Mouse (Mus musculus): ENCODE results near the gene Ddx54. TPM values are rescaled to one million over a fixed set of nuclear protein-coding genes. Genes with fewer than 3 reads are reported as not detected.

Ddx54 gene
- polyA plus RNA-seq (2012): 108 and 126 TPM in 2 replicates

DNA sequence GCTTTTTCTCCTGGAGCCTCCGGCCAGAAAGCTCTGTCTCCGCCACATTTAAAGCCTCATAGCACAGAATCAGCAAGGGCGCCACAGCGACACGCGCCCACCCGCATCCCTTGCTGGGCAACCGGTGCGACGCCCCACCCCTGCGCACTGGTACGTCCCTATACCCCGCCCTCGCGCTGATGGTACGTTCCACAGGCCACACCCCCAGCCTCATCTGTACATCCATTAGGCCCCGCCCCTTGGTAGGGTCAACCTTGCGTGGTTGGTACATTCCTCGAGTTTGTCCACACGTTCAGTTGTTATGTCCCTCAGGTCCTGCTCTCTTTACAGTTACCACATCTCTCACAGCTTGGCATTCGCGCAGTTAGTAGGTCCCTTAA lies at the start of gene Ddx54, which contains the start of gene Rita1:
TSS of gene Ddx54 (plus strand) at position 298 of the 380 bp plus-strand sequence.
TSS of gene Rita1 (minus strand) at position 148 of the 380 bp plus-strand sequence.
- no peak for TF ChIP-seq GATA1 (IDR thresholded peaks at IDR 0.05; ENCODE audit: low read length)

DNA sequence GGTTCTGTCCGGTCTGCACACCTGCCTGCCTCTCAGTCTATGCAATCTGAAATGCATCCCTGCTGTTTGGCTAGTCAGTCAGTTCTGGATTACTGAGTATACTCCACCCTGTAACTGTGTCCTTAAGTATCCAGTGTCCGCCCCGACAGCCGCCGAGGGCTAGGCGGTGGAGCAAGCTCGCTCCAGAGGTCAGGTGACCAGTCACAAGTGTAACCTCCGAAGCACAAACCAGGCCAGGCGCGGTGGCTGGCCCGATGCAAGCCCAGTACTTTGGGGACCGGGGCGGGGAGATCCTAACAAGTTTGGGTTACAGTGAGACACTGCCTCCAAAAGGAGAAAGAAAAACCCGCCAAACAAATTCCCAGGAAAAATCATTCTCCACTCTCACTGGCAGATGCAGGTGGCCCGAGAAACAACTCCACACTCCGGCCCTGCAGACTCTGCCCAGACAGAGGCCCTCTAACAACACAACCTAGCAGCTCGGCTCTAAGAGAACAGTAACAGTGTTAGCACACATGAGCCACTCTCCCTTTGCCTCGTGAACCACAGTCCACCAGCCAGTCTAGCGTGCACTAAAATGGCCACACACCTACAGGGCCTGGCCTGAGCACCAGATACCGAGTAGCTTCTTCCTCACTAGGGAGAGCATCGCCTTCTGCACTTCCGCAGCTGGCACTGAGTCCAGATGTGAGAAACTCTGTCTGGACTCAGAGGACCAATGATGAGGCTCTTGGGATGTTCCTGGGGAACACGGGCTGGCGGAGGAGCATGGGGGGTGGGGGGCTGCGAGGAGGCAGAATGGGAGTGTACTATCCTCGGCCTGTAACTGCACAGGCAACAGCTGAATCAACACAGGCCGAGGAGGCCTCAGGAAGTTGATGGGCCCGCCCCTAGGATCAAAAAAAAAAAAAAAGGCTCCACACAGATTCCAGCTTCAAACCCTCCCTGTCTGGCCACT lies 49.3 kb upstream of the Ddx54 start:
- no peak for TF ChIP-seq GATA1 (IDR thresholded peaks at IDR 0.05; ENCODE audit: low read length)

DNA sequence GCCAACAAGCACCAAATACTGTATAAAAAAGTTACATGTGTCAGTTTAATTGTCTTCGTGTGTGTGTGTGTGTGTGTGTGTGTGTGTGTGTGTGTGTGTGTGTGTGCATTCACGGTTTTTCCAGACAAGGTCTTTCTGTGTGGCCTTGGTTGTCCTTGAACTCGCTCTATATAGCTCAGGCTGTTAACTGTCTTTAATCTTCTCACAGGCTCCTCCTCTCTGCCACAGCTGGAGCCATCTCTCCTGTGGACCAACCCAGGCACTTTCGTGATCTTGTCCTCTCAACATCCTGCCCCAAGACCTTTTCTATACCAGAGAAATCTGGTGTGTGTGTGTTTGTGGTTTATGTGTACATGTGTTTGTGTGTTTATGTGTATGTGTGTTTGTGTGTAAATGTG lies 48.6 kb upstream of the Ddx54 start:
- TF ChIP-seq GATA1 (IDR thresholded peaks at IDR 0.05; ENCODE audit: low read length): no peak

DNA sequence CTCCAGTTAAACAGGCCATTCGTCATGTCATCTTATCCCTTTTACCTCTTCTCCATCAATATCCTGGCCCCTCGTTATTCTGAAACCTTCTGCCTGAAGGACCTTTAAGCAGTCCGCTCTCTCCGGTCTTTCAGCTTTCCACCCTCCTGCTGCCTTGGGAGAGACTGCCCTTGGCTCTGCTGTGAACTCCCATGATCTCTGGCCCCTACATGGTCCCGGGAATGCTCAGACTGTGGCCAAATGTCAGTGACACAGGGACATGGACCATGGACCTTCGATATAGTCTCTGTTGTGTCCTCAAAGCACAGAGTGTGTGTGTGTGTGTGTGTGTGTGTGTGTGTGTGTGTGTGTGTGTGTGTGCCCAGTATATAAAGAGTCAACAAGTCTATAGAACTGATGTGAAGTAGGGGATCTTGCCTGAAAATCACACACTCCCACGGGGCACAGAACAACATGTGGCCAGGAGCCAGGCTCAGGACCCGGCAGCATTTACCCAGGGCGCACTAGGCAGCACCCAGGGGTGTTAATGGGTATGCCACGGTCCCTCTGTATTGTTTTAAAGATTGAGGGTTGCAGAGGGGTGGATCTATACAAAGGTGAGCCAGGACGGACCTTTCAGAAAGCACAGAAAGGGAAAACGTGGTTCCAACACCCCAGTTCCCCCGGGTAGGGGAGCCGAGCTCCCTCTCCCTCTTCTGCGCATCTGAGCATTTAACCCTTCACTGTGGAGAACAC lies 47.2 kb upstream of the Ddx54 start:
- TF ChIP-seq GATA1 (IDR thresholded peaks at IDR 0.05; ENCODE audit: low read length): no peak

DNA sequence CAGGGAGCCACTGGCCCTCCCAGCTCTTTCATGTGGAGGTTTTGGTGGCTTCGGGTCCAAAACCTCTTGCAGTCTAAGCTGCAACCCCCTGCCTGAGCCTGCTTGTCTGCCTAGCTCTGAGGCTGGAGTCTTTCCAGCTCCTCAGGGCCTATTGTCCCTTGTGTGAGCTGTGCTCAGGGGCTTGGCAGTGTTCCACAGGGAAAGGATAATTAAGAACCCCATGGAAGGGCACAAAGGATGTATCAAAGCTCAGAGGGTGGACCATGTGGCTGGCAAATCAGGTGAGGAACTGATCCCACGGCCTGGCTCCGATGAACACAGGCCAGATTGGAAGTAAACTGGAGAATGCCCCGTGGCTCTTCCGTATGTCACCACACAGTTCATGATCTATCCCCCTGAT lies 46.4 kb upstream of the Ddx54 start:
- no peak for TF ChIP-seq GATA1 (IDR thresholded peaks at IDR 0.05; ENCODE audit: low read length)

DNA sequence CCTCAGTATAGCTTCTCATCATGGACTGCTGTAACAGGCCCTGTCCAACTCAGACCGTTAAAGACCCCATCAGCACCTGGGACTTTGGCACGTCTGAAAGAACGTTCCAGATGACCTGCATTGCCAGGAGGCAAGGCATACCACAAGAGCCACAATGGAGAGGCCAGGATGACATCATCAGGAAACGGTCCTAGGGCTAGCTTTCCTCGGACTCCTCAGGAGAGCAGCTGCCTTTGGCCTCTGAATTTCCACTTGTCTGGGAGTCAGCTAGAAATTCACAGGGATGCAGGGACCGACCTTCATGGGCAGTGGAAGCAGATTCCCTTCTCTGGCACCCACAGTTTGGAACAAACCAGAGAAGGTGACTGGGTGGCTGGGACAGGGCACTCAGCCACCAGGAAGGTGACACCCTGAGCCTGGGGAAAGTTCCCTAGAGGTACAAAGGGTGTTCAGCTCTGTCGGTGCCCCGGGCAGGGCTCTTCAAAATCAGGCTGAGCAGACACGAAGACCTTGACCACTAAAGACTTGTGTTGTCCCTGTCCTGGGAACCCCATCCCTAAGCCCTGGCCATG lies 45.8 kb upstream of the Ddx54 start:
- no peak for TF ChIP-seq GATA1 (IDR thresholded peaks at IDR 0.05; ENCODE audit: low read length)

DNA sequence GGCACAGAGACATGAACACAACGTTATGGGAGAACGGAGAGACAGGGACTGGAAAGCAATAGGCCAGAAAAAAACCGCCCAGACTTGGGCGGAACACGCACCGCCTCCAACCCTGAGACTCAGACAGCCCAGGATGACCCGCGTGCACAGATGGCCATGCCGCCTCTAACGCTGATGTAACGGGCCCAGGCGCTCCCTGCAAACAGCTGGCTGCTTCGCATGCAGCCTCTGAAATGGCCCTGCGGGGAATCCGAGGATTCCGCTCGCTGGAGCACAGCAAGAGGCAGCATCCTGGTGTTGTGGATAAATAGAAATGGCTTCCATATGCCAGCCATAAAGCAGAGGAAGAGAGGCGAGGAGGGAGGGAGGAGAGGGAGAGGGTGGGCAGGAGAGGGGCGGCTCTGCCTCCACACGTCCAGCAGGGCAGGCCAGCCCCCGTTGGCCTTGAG lies 45.3 kb upstream of the Ddx54 start:
- TF ChIP-seq GATA1 (IDR thresholded peaks at IDR 0.05; ENCODE audit: low read length): no peak

DNA sequence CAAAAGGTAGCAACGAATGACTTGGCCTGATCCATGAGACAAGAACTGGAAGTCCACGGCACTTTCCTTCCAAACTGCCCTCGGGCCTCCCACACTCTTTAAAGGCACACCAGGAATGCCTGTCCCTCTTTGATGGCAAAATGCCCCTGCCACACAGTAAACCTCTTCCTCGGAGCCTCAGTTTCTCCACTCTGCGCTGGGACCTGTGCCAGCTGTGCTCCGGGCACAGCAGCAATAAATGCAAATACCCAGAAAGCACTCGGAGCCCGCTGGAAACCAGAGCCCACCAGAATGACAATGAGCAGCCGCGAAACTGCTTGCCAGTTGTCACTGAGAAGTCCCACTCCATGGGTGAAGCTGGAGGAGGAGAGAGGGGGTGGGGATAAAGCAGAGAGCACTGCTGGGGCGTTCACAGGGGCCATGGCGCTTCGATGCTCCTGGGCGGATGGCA lies 44.8 kb upstream of the Ddx54 start:
- no peak for TF ChIP-seq GATA1 (IDR thresholded peaks at IDR 0.05; ENCODE audit: low read length)

DNA sequence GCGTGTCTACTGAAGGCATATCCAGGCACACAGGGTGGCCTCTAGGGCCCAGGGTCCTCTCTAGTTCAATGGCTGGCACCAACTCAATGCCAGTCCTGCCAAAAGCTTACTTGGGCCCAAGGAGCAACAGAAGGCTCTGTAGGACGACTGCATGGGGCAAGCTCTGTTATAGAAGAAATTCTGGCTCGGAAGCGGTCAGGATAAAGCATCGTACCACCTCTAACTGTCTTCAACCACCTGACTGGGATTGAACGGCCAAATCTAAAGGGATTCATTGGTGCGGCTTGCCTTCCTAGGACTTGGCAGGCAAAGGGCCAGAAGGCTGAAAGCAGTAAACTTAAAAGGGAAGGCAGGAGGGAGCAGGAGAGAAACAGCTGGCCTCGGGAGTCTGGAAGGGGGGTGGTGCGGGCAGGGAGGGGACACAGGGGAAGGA lies 44.2 kb upstream of the Ddx54 start:
- TF ChIP-seq GATA1 (IDR thresholded peaks at IDR 0.05; ENCODE audit: low read length): no peak

DNA sequence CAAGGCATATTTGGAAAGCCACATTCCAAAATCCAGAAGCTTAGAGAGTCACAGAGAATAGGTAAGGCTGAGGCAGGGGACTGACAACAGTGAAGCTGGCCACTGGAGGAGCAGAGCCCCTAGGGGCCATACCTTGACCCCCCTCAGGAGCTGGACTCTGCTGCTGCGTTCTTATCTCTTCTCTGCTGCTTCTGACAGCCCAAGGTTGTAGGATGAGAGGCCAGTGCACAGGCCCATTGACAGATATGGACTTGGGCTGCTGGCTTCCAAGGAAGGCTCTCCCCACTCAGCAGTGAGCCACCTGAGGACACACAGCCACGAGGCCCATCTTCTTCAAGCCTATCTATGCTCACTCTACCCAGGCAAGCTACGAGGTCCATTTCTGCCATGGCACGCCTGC lies 43.6 kb upstream of the Ddx54 start:
- no peak for TF ChIP-seq GATA1 (IDR thresholded peaks at IDR 0.05; ENCODE audit: low read length)

DNA sequence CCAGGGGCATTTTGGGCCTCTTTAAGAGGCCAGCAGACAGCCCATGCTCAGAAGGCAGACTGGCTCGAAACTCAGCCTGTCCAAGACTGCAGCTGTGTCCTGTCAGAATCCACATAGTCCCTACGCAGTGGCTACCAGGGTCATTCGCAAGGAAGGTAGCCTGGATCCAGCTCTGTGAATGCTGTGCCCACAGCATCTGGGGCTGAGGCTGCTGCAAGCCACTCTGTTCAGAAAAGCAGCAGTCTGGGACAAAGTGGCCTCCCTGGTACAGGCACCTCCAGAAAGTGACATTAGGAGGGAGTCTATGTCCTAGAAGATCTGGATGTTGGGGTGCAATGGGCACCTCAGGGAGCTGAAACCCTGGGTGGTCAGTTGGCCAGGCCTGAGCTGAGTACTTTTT lies 42.7 kb upstream of the Ddx54 start:
- no peak for TF ChIP-seq GATA1 (IDR thresholded peaks at IDR 0.05; ENCODE audit: low read length)

DNA sequence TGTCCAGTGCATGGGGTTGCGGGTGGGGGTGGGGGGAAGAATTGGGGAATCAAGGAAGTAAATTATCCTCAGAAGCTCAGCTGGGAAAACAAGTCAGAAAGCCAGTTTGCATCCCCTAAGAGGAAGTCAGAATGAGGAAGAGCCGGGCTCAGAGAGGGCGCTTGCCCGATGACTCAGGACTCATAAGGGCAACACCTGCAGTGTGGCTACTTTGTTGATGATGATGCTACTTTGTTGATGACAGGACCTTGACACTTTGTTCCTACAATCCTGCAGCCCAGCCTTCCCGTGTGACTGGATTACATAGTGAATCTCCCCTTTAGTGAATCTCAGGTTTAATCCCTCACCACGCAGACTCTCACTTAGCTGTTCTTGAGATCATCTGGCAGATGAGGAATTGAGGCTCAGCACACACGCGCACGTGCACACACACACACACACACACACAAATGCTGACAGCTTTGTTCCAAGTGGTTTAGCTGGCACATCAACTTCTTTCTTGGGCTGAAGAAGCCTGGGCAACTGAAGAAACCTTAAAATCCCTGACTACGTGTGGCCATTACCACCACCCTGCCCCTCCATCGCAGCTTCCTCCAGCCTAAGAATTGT lies 42.1 kb upstream of the Ddx54 start:
- TF ChIP-seq GATA1 (IDR thresholded peaks at IDR 0.05; ENCODE audit: low read length): no peak

DNA sequence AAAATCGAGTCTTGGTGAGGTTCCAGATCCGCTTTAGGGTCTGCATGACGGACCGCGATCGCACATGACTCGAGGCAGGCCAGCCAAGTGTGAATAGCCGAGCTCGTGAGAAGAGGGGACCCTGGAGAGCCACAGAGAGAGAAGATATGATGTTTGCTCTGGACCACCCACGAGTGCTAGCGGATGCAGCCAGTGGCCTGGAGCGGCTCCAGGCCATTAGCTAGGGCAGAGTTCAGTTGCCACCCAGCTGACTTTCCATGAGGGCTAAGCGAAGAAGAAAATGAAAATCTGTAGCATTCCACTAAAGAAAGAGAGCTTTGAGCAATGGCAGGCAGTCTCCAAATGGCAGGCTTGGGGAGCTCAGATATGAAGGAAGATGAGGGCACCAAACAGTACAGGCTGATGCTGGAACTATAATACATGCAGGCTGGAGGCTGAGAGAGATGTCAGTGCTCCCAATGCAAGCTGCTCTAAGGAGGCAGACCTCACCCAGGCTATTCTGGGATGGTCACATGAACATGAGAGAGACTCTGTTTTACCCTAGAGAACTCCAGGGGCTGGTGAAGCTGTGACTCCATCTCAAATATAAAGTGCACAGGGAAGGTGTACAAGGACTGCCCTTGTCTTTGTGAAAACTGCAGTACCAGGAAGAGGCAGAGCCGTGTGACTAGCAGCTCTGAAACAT lies 41.3 kb upstream of the Ddx54 start:
- no peak for TF ChIP-seq GATA1 (IDR thresholded peaks at IDR 0.05; ENCODE audit: low read length)

DNA sequence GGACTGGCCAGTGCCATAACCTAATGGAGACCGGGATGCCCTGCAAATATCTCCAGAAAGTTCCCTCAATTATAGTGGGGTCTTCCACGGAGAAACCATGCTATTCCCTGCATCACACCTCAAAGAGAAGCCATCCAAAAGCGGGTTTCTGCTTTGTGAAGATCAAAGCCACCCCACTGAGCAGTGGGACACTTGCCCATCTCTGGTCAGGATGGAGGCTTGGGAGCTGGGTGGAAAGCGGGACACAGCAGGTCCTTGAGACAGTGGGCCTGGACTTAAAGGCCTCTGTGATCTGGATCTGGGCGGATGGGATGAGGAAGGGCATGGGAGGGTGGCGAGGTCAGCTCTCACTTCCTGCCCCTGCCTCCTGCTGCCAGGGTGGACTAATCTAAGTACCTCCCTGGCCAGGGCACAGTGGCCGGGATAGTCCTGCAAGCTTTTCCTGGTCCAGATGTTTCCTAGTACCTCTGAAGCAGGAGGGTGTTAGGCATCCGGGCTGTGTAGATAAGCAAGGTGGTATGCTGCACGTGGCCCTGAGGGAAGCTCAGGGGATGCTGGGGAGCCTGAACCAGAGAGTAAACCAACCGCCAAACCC lies 38.0 kb upstream of the Ddx54 start:
- TF ChIP-seq GATA1 (IDR thresholded peaks at IDR 0.05; ENCODE audit: low read length): no peak

Measured in G1E-ER4 (cell line).